Mouse (Mus musculus): ENCODE measurements at regions not wholly inside any gene's neighbourhood (a gene's known extent, or its start where the extent isn't known, plus 50 kb on each side); places are given as distances from the start of the nearest gene placed in this dataset.

DNA sequence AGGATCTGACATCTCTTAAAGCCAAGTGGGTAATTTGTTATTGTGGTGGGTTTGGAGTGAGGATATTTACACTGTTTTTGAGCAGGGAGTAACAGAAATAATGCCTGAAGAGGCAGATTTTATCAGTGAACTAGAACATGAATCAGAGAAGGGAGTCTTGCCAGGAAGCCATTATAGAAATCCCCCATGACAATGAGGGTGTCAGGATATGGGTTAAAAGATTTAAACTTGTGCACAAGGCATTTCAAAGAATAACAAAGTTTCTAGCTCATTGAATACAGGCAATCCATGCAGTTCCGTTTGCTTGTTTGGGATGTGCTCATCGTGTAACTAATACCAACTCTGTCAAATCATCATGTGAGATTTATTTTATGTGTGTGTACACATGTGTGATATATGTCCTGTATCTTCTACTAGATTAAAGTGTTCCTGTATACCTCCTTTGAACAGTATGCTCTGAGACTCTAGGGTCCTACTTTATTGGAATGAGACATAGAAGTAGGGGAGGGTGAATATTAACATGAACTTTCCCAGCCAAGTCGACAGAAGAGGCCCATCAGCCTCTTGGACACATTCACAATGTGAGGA, 134.0 kb upstream of the Cxxc4 start:
- H3K4me3 ChIP-seq (replicated peaks; ENCODE audit: insufficient read depth, low read depth, low read length): no peak overlapping the region
- no peaks in the 10 kb centered on the region for H3K4me1 ChIP-seq (ENCODE audit: control insufficient read depth, insufficient read depth, low read length)
- no peaks in the 10 kb centered on the region for H3K27me3 ChIP-seq (ENCODE audit: control insufficient read depth, insufficient read depth, low read length)
- DNase-seq: no peak
- 69% methylated on average over 3 of the region's 3 CpGs for WGBS
- H3K27ac ChIP-seq (ENCODE audit: insufficient read depth, low read length): no peak overlapping the region
- TF ChIP-seq CTCF (IDR thresholded peaks at IDR 0.05; ENCODE audit: borderline replicate concordance, insufficient read depth, low read depth, low read length) (no peak), POLR2A (IDR thresholded peaks at IDR 0.05; ENCODE audit: borderline replicate concordance, insufficient read depth, low read length) (no peak)

DNA sequence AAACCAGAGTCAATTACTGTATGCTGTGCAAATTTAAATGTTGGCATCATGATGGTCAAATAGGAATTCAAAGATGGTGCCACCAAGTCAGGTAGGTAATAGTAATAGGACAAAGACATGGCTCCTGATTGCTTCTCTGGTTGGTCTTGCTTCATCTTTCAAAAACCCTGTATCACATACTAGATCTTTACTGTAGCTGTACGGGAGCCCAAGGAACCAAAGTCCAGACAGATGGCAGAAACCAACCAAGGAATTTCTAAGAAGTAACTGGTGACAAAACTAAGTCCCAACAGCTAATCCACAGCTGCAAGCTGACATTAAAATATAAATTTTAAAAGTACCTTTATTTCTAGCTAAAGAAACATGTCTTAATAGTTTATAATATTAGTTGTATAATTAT, 131.7 kb upstream of the Cxxc4 start:
- H3K27ac ChIP-seq (ENCODE audit: insufficient read depth, low read length): no peak overlapping the region
- no peak overlapping the region for H3K4me3 ChIP-seq (replicated peaks; ENCODE audit: insufficient read depth, low read depth, low read length)
- no peaks in the 10 kb centered on the region for H3K4me1 ChIP-seq (ENCODE audit: control insufficient read depth, insufficient read depth, low read length)
- H3K27me3 ChIP-seq (ENCODE audit: control insufficient read depth, insufficient read depth, low read length): no peaks in the 10 kb centered on the region
- WGBS: 92% methylated on average over 1 of the region's 1 CpGs
- TF ChIP-seq POLR2A (IDR thresholded peaks at IDR 0.05; ENCODE audit: borderline replicate concordance, insufficient read depth, low read length) (no peak), CTCF (IDR thresholded peaks at IDR 0.05; ENCODE audit: borderline replicate concordance, insufficient read depth, low read depth, low read length) (no peak)
- DNase-seq: no peak

DNA sequence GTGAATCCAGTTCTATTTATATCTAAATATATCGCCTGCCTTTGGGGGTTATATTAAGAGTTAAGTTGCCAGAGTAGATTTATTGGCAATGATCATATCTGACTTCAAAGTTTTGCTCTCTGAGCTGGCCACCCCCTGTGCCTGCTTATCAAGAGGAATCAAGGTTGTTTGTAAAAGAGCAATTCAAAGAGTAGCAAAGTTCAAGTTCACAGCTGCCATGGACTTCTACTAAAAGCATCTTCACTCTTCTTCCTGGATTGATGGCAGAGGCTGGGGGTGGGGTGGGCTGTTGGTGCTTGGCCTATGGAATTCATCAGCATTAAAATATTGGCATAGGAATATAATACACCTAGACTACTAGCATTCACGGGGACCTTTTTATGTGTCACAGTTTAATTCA, 131.2 kb upstream of the Cxxc4 start:
- TF ChIP-seq POLR2A (IDR thresholded peaks at IDR 0.05; ENCODE audit: borderline replicate concordance, insufficient read depth, low read length) (no peak), CTCF (IDR thresholded peaks at IDR 0.05; ENCODE audit: borderline replicate concordance, insufficient read depth, low read depth, low read length) (no peak)
- Histone ChIP-seq H3K4me1 (ENCODE audit: control insufficient read depth, insufficient read depth, low read length) (no peaks in the 10 kb centered on the region), H3K27ac (ENCODE audit: insufficient read depth, low read length) (no peak overlapping the region), H3K4me3 (replicated peaks; ENCODE audit: insufficient read depth, low read depth, low read length) (no peak overlapping the region), H3K27me3 (ENCODE audit: control insufficient read depth, insufficient read depth, low read length) (no peaks in the 10 kb centered on the region)
- WGBS: 86% methylated on average over 2 of the region's 2 CpGs
- DNase-seq: no peak

DNA sequence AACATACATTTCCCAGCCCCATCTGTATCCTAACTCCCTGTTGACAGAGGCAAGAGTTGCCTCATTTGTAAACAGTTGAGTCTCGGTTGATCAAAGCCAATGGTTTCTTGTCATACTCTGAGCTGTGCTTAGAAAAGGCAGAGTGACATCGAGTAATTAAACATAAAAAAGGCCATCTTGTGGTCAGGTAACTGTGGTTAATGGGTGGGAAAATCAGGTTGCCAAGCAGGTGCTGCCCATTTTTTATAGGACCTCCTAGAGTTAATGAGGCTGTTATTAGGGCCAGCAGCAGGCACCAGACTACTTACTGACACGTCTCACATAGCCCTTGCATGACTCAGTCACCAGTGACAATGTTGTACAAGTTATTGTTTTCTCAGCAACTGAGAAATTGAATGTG, 130.7 kb upstream of the Cxxc4 start:
- DNase-seq: no peak
- Histone ChIP-seq H3K27ac (ENCODE audit: insufficient read depth, low read length) (no peak overlapping the region), H3K4me1 (ENCODE audit: control insufficient read depth, insufficient read depth, low read length) (no peaks in the 10 kb centered on the region), H3K4me3 (replicated peaks; ENCODE audit: insufficient read depth, low read depth, low read length) (no peak overlapping the region), H3K27me3 (ENCODE audit: control insufficient read depth, insufficient read depth, low read length) (no peaks in the 10 kb centered on the region)
- TF ChIP-seq CTCF (IDR thresholded peaks at IDR 0.05; ENCODE audit: borderline replicate concordance, insufficient read depth, low read depth, low read length): no peak
- no peak for TF ChIP-seq POLR2A (IDR thresholded peaks at IDR 0.05; ENCODE audit: borderline replicate concordance, insufficient read depth, low read length)
- WGBS: 69% methylated on average over 3 of the region's 3 CpGs

DNA sequence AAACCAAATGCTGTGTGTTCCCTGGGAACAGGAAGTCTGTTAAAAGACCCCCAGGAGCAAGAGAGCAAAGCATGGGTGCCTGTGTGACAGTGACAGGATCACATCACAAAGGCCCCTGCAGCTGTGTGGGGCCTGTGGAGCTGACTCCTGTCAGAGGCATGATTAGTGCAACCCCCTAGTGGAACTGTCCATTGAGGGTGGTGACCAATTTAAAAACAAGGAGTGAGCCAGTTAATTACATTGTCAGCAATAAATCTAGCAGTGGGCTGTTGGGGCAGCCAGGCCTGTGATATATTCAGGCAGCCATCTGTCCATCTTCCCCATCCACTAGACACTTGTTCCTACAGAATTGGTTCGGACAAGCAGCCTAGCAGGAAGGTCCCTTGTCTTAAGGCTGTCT, 121.8 kb upstream of the Cxxc4 start:
- TF ChIP-seq POLR2A (IDR thresholded peaks at IDR 0.05; ENCODE audit: borderline replicate concordance, insufficient read depth, low read length) (no peak), CTCF (IDR thresholded peaks at IDR 0.05; ENCODE audit: borderline replicate concordance, insufficient read depth, low read depth, low read length) (no peak)
- DNase-seq: no peak
- Histone ChIP-seq H3K27me3 (ENCODE audit: control insufficient read depth, insufficient read depth, low read length) (no peaks in the 10 kb centered on the region; the same call in 1 of the 2 replicates), H3K4me3 (replicated peaks; ENCODE audit: insufficient read depth, low read depth, low read length) (no peak overlapping the region), H3K27ac (ENCODE audit: insufficient read depth, low read length) (no peak overlapping the region), H3K4me1 (ENCODE audit: control insufficient read depth, insufficient read depth, low read length) (no peaks in the 10 kb centered on the region)
- 32% methylated on average over 1 of the region's 1 CpGs for WGBS

DNA sequence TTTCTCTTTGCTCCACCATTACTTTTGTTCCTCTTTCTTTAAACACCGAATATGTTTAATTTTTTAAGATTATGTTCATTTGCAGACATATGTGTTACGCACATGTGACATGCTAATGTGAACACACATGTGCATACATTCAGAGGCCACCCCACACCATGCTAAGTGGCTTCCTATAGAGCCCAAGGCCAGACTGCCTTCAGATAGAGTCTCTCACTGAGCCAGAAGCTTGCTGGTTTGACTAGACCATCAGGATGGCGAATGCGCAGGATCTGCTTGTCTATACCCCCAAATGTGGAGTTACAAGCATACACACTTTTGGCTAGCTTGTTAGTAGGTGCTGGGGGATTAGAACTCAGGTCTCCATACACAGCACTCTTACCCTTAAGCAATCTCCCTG, 121.3 kb upstream of the Cxxc4 start:
- TF ChIP-seq CTCF (IDR thresholded peaks at IDR 0.05; ENCODE audit: borderline replicate concordance, insufficient read depth, low read depth, low read length): no peak
- TF ChIP-seq POLR2A (IDR thresholded peaks at IDR 0.05; ENCODE audit: borderline replicate concordance, insufficient read depth, low read length): no peak
- Histone ChIP-seq H3K27me3 (ENCODE audit: control insufficient read depth, insufficient read depth, low read length) (no peaks in the 10 kb centered on the region; the same call in 1 of the 2 replicates), H3K4me1 (ENCODE audit: control insufficient read depth, insufficient read depth, low read length) (no peaks in the 10 kb centered on the region), H3K4me3 (replicated peaks; ENCODE audit: insufficient read depth, low read depth, low read length) (no peak overlapping the region), H3K27ac (ENCODE audit: insufficient read depth, low read length) (no peak overlapping the region)
- 90% methylated on average over 4 of the region's 4 CpGs for WGBS
- no peak for DNase-seq

DNA sequence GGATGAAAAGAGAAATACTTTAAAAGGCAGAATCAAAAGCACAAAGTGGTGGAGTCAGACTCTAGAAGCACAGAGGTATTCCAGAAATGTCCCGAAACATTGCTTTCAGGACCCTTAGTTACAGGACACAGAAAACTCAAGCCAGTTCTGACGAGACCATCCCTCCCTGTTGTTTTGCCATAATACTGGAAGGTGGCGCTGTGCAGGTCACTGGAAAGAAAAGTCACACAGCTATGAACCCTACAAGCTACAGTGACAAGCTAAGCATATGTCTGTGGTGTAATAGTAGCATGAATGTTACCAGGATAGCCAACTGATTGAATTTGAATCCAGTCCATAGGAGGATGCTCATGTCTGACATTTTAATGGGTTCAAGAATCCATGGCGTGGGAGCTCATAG, 117.4 kb upstream of the Cxxc4 start:
- TF ChIP-seq CTCF (IDR thresholded peaks at IDR 0.05; ENCODE audit: borderline replicate concordance, insufficient read depth, low read depth, low read length) (no peak), POLR2A (IDR thresholded peaks at IDR 0.05; ENCODE audit: borderline replicate concordance, insufficient read depth, low read length) (no peak)
- DNase-seq: no peak
- Histone ChIP-seq H3K27me3 (ENCODE audit: control insufficient read depth, insufficient read depth, low read length) (no peaks in the 10 kb centered on the region; the same call in 1 of the 2 replicates), H3K4me1 (ENCODE audit: control insufficient read depth, insufficient read depth, low read length) (no peaks in the 10 kb centered on the region), H3K4me3 (replicated peaks; ENCODE audit: insufficient read depth, low read depth, low read length) (no peak overlapping the region), H3K27ac (ENCODE audit: insufficient read depth, low read length) (no peak overlapping the region)
- 76% methylated on average over 4 of the region's 4 CpGs for WGBS

DNA sequence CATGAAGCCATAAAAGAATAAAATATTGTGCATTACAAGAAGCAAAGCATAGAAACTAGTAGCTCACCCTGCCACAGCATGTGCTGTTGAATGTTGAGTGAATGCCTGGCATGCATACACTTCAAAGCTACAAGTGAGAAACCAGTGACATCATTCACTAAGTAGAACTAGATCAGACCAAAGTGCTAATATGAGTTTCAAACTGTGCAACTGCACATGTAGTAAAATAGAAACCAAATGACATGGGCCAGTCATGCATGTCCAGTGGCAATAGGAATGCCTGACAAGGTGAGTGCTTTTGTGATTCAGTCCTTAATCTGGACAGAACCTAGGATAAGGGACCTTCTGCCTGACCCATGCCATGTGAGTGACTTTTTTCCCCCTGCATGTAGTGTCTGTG, 111.3 kb upstream of the Cxxc4 start:
- no peak for TF ChIP-seq CTCF (IDR thresholded peaks at IDR 0.05; ENCODE audit: borderline replicate concordance, insufficient read depth, low read depth, low read length)
- no peak for TF ChIP-seq POLR2A (IDR thresholded peaks at IDR 0.05; ENCODE audit: borderline replicate concordance, insufficient read depth, low read length)
- Histone ChIP-seq H3K4me1 (ENCODE audit: control insufficient read depth, insufficient read depth, low read length) (no peaks in the 10 kb centered on the region), H3K27me3 (ENCODE audit: control insufficient read depth, insufficient read depth, low read length) (no peaks in the 10 kb centered on the region), H3K27ac (ENCODE audit: insufficient read depth, low read length) (no peak overlapping the region), H3K4me3 (replicated peaks; ENCODE audit: insufficient read depth, low read depth, low read length) (no peak overlapping the region)
- no peak for DNase-seq
